Mouse (Mus musculus): ENCODE measurements around the gene Qk.

The Qk gene

DNA sequence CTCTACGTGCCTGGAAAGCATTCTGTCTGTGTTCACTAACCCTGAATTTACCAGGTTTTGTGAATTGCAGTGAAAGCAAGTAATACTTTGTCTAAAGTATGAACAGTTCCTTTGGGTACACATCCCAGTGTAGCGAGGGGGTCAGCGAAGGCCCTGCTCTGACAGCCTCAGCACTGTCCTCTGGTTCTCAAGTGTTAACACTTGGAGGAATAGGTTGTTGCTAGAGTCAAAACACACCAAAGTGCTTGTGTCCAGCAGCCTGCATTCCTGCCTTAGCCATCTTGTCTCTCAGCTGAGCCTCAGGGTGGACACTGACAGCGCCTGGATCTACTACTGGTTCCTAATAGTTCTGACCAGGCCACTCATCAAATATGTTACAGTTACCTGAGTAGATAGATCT is 6.3 kb upstream of the Qk start:
- no peak for DNase-seq

DNA sequence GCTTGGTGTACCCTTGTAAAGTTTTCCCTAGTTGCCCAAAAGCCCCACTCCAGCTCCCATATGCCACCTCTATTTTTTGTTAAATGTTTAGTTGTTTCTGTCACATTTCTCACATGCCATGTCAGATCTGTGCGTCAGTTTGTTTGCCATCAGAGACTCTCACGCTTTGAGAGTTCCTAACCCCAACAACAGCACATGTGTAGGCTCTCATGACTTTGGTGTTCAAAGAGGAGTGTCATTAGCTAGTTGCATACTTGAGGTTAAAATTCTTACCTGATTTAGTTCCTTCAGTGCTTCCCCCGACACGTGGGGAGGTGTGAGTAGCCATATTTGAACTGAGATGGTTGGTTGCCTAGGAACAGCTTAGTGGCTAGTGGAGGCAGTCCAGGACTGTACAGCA is 2.1 kb upstream of the Qk start:
- no peak for DNase-seq

GRCm38 (mm10) chr17:10321092-10321491 is 1.4 kb upstream of the Qk start:
- peak; percentile 49 for DNase-seq

- DNase-seq = no peak
These were observed 769 bp upstream of the Qk start for GRCm38 (mm10) chr17:10320456-10320790.

DNA sequence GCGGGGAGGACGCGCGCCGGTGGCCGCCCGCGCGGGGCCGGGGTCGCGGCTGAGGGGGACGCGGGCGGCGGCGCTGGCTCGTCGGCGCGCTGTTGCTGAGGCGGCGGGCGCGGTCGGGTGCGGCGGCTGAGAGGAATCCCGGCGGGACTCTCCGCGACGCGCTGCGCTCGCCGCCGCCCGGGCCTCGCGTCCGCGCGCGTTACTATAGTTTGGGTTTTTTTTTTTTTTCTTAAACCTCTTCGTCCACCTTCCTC is 296 bp downstream of the Qk start:
- DNase-seq = no peak

- DNase-seq = peak; percentile 68
These were observed 858 bp downstream of the Qk start for GRCm38 (mm10) chr17:10318561-10319430.

DNA sequence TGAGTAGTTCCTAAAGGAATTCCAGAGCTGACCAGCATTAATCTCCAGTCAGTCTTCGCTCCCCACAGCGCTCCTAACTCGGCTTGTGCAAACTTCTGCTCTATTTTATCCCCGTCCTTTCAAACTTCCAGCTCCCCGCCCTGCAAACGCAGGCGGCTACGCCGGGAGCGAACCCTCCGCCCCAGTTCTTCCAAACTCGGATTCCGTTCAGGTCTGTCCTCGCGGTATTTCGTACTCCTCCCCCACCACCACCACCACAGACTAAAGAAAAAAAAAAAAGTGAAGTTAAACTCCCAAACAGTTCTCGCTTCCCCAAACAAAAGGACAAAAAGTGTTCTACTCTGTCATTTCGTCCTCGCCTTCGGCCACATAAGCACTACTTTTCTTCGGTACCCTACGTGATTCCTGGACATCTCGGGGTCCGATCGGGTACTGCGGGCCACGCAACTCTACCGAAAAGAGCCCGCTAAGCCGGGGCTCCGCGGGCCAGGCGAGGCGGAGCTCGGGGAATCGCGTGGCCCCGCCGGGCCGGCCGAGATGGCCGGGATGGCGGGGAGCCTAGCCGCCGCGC is 1.6 kb downstream of the Qk start:
- DNase-seq = peak; percentile 51

- peak; percentile 77 for DNase-seq
These were observed 2.5 kb downstream of the Qk start for GRCm38 (mm10) chr17:10317186-10317585.

DNA sequence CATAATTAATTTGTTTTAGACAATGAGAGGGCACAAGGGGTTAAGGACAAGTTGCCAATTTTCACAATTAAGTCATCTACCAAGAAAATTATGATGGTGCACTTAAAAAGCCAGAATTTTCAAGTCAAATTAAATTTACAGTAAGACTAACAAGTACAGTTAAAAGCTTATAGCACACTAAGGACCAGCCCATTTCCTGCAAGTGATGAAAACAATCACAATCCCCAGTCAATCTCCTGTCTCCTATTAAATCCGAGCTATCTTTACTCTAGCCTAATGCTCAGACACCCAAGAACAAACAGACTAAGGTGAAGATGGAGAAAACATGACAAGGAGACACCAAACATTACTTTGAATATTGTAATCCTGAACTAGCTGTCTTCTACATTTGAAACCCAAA is 3.2 kb downstream of the Qk start:
- no peak for DNase-seq

DNA sequence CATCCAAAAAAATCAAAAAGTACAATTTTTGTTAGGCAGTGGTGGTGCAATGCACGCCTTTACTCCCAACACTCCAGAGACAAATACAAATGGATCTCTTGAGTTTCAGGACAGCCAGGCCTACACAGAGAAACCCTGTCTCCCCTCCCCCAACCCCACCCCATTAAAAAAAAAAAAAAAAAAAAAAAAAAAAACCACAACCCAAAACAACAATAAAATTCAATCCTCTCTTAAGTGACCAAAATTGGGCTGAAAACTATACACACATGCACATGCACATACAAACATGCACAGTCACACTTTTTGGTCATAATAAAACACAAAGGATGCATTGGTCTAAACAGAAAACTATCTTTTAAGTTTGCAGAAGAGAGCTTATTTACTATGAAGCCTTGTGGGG is 9.6 kb downstream of the Qk start:
- DNase-seq = no peak

GRCm38 (mm10) chr17:10309135-10309623 is 10.5 kb downstream of the Qk start:
- no peak for DNase-seq

DNA sequence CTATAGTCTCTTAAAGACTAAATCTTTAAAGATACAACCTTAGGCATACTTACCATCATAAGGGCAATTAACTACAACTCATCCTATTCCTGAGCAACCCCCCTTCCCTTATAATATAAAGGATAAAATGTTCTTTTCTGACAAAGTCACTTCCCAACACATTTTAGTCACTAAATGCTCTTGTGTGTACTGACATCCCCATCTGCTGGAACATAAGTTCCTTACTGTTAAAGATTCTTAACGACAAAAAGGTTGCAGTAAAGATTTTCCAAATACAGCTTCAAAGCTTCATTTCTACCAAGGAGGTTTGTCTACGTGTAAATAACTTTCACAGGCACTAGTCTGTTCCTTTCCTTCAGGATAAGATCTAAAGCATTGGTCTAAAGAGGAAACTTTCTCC is 13.2 kb downstream of the Qk start:
- no peak for DNase-seq

DNA sequence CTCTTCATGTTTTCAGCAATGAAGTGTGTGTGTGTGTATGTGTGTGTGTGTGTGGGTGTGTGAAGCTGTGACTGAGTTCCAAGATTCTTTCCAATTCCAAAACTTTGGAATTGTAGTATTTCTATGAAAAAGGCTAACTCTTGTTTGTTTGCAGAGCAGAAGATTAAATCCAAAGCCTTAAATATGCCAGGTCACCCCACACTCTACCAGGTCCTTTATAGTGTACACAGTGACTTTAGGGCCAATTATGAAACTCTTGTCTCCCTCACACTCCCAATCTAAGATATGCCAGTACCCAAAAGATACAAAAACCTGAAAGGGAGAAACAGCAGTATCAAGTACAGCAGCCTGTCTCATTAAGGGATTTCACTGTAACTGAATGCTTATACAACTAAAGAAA is 15.7 kb downstream of the Qk start:
- no peak for DNase-seq

DNA sequence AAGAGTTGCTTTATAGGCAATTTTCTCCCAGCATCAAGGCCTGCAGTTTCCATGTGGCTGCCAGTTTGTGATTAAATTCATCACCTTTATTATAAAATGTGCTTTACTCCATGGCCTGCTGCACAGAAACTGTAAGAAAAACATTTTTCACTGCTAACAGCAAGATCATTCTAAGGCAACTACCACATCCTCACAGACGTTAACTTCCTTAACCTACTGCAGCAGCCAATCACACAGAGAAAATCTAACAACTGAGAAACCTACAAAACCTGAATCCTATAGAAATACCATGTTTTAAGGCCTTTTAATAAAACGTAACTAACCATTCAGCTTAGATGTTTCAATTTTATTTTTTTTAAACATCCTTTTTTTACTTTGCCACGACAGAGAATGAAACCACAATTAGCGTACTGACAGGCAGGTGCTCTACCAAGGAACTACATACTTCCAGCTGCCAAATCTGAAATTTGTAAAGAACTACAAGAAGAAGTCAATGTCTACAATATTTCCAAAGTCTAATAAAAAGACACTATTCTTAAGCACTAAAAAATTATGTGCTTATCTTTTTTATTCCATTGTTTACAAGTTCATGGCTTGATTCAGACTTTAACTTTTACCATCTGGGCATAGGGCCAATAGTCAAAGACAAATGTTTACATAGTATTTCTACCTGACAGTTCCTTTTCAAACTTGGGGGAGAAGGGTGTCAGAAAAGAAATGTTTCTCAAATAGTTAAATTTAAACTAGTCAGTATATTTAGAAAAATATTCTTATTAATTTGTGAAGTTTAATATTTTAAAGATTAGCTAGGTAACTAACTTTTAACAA is 18.5 kb downstream of the Qk start:
- no peak for DNase-seq

GRCm38 (mm10) chr17:10299396-10299795 is 20.3 kb downstream of the Qk start:
- no peak for DNase-seq

GRCm38 (mm10) chr17:10292520-10292919 is 27.1 kb downstream of the Qk start:
- DNase-seq = no peak

DNA sequence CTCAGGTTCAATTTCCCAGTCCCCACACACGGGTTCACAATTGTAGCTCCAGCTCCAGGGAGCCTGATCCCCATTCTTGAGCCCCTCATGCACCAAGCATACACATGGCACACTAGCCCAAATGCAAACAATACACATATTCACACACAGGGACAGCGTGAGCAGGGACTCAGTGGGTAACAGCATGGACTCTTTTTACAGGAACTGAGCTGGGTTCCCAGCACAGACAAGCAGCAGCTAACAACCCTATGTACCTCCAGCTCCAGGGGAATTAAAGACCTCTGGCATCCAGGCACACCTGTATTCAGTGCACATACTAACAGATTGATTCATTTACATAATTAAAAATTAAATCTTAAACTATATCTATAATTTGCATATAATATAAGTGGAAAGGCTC is 34.9 kb downstream of the Qk start:
- DNase-seq = no peak

GRCm38 (mm10) chr17:10279532-10279931 is 40.1 kb downstream of the Qk start:
- no peak for DNase-seq

- no peak for DNase-seq
These were observed 50.1 kb downstream of the Qk start for GRCm38 (mm10) chr17:10269518-10269917.

DNA sequence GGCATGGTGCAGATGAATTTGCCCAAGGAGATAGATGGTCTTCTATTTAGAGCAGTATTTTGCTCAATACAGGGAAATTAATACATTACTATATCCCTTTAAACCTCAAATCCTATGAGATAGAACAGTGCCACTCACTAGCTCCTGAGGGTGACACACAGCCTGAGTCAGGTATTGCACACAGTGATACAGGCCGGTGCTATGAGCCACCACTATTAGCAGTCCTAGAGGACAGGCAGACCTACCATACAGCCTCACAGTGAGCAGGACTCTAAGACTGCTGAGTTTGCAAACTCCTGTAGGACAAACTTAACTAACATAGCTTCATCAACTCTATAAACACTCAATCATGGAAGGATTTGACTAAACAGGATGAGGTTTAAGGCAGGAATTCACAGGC is 51.2 kb downstream of the Qk start:
- no peak for DNase-seq

- DNase-seq = no peak
These were observed 53.4 kb downstream of the Qk start for GRCm38 (mm10) chr17:10266207-10266606.

DNA sequence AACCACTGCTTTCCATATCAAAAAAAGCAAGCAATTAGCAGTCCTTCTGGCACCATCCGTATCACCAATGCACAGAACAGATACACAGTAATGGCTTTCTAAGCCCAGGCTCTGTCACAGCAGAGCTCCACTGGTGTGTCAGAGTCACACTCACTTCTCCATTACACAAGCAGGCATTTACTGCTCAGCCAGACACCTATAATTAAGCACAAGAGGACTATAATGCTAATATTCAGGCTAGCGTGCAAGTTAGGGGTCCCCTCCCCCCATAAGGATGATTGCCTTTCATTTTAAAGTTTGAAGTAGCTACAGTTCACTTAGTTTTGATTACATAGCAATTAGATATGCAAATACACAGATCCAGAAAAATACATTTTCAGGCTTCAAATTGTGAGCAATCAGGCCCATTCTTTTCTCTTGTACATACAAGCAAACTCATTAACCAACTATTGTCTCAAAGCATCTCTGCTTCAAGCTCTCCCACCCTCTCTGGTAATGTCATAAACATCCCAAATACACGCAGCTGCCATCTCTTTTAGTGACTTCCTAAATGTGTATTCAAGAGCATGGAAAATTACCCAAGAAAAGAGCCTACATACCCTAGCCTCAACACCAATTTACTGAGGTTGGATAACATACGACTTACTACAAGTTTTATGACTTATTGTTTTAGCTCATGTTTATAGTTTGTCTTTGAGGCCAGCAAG is 68.2 kb downstream of the Qk start:
- DNase-seq = no peak

DNA sequence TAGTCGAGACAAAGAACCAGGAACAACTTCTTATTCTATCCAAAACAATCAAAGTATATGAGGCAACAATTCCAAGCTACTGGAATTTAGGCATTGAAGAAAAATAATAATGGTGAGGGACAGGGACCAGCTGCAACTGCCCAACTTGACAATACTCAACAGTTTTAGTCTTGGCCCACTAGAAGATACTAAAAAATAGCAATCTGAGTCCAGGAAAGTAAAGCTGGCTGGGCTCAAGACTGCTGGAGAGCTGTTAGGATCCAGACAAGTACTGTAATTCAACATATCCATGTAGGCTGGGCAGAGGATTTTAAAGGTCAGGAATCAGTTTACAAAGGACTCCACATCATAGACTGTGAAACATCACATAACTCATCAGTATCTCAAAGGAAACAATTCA is 79.6 kb downstream of the Qk start:
- DNase-seq = no peak

DNA sequence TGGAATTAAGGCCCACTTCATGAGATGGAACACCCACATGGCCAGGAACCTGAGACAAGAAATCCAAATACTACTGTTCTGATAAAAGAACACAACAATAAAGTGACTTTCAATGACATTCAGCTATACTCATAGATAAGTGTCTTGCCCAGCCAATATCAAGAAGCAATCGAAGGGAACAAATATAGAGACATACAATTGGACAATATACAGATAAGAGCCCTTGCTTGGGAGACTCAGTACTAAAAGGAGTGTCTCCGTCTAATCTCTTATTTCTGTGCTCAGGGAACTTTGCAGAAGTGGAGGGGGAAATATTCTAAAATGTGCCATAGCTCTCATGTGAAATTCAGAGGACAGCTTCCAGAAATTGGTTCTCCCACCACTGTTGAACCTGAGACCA is 83.1 kb downstream of the Qk start:
- no peak for DNase-seq
